Mouse (Mus musculus): ENCODE measurements around the gene Ctr9.

Ctr9 gene

DNA sequence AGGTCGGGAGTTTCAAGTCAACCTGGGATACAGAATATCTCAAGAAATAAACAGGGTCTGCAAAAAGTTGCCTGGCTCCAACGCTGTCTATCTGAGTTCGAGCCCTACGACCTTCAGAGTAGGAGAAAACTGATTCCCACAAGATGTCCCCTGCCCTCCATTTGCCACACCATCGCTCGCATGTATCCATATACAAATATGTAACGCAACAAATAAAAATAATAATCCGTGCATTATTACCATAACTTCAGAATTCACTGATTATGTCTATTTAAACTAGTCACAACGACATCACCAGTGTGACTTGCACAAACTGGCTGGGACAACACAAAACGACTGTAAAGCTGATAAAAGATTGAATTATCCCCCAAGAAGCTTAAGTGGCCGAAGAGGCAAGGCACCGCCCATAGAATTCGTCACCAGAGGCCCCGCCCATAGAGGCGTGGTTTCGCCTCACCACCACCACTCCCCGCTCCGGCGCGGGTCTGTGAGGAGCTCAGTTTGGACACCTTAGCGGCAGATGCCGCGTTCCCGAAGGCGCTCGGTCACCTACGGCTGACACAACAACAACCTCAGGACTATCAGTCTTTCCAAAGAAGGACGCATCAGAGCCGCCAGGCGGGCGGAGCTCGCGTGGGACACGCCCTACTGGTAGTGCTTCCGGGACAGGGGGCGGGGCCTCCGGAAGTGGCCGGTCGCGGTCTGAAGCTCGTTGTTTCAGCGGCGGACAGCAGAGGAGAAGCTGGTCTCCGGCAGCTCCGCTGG, at the start of gene Ctr9:
TSS of gene Ctr9 (plus strand) at position 671 of the 765 bp plus-strand sequence.
- peak; percentile 75 to 93 for DNase-seq (ENCODE audit: low read depth in 1 of 2, low spot score in 2 of 2)

DNA sequence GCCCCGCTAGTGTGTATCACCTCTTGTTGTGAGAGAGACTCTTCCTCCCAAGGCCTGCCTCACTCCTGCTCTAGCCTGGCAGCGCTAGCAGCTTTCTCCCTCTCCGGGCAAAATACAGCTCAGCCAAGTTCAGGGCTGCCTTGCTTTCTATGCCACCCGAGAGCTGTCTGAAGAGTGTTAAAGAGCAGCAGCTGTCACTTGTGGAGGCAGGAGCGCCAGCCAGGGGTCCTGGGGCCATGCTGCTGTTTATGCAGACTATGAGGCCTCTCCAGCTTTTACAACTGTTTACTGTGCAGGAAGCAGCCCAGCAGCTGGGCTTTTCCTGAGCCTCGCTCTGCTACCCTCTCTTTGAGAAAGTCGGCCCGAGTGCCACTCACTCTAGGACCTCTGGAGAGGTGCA, 47.7 kb upstream of the Ctr9 start:
- DNase-seq (ENCODE audit: low read depth in 1 of 2, low spot score in 2 of 2), result no peak

DNA sequence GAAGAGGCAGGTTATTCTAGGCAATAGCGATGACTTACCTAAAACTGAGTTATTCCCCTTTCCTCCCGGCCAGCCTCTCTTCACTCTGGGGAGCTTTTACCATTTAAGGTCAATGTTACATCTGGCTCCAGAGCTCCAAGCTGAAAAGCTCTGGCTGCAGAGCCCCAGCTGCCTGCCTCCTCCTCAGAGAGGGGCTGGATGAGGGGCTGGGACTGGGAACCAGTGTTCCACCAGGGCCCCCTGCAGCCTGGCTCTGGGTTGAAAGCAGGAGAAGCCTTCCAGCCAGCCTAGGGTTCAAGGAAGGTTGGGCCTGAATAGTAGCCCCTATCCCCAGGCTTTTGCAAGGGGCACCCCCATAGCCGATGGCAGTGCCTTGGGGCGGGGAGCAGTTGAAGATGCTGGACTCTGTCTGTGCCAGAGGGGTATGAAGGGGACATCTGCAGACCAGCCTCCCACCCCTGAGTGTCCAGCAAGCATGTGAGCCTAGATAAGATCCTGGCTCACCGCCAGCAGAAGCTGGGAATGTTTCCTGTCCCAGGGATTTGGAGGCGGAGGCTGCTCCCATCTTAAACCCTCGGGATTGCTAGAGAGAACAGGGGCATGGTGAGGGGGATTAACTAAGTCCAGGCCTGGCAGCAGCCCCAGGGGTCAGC, 46.6 kb upstream of the Ctr9 start, which contains the start of gene Mrvi1:
TSS of gene Mrvi1 (minus strand) at position 409 of the 653 bp plus-strand sequence.
- DNase-seq (ENCODE audit: low read depth in 1 of 2, low spot score in 2 of 2), result no peak

DNA sequence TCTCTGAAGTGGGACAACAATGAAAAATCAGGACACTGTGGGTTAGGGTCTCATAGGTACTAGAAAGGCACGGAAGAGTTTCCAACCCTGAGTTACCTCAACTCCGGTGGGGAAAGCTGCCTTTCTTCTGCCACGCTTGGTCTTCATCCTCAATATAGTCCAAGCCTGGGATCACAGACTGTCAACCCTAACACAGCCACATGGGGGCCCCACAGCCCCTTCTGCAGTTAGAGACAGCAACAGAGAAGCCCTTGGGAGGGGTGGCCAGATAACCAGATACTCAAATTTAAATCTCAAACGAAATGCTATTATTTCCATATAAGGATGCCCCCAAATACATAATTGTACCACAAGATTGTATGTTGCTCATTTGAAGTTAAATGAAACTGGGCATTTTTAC, 46.0 kb upstream of the Ctr9 start:
- no peak for DNase-seq (ENCODE audit: low read depth in 1 of 2, low spot score in 2 of 2)

DNA sequence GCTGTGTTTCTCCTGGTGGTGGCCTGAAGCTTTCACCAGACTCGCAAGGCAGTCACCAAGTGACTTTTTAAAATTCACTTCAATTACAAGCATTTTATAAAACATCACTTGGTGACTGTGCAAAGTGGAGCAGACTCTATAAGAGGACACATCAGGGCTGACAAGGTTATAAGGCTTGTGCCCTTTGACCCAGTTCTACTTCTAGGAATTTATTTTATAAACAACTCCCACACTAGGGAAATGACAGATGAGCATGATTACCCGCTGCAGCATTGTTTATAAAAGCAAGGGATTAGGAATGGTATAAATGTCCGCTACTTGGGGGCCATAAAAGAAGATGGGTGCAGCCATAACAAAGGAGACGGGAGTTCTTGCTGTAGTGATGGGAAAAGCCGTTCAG, 45.1 kb upstream of the Ctr9 start:
- DNase-seq (ENCODE audit: low read depth in 1 of 2, low spot score in 2 of 2), result no peak

DNA sequence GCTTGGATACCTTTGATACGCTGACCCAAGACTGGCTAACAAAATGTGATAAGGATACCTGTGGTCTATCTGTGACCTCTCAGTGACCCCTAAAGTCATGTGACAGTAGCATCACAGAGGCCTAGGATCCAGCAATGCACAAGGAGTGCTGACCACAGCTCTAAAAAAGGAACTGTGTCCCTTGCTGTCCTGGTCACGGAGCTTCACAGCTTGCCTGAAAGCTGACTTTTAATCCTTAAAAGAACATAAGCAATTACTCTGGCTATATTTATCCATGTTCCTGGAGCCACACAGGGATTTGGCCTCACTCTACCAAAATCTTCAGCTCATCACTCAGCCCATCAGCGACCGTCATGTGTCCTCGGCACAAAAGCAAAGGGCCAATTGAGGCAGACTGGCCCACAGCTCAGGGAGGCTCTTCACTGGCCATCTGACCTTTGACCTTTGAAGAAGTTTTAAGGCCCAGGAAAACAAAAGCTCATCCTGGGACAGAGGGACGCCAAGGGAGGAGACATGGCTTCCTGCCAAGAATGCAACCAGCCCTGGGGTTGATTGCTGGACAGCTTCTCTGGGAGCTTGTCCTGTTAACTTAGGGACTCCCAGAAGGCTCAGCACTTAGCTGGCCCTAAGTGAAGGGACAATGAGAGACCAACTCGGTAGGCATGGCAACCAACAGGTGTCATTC, 43.0 kb upstream of the Ctr9 start:
- DNase-seq (ENCODE audit: low read depth in 1 of 2, low spot score in 2 of 2), result no peak

DNA sequence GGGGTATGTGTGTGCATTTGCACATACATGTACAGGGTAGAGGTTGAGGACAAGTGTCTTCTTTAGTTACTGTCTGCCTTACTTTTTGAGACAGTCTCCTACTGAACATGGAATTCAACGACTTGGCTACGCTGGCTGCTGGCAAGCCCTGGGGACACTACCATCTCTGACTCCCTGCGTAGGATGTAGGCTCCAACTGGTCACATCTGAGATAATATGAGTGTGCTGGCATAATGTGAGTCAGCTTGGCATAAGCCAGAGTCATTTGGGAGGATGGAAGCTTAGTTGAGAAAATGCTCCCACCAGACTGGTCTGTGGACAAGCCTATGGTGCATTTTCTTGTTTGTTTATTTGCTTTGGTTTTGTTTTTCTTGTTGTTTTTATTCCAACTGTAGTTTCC, 40.7 kb upstream of the Ctr9 start:
- DNase-seq (ENCODE audit: low read depth in 1 of 2, low spot score in 2 of 2), result no peak

DNA sequence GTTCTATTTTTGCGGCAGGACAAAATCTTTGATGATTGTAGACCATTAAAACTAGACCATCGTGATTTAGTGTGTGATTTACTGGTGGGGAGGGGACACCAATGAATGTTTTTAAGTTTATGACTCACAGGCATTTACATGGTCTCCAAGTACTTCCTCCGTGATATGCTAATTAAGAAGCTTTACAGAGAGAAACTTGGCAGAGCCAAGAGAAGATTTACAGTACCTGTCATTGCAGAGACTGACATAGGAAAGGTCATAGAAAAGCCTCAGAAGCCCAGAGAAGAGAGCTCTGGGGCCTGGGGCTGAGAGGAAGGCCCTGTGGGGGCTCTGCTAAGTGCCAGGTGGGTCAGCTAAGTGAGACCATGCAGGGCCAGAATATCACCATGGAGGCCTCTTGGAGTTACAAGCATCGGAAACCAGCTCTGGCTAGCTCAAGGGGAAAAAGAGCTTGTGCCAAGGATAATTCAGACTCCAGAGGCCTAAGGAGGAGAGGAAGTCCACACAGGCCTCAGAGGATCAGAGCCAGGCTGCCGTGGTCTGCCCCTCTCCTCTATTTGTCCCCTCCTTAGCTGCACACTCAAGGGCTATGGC, 39.4 kb upstream of the Ctr9 start:
- DNase-seq (ENCODE audit: low read depth in 1 of 2, low spot score in 2 of 2), result no peak

DNA sequence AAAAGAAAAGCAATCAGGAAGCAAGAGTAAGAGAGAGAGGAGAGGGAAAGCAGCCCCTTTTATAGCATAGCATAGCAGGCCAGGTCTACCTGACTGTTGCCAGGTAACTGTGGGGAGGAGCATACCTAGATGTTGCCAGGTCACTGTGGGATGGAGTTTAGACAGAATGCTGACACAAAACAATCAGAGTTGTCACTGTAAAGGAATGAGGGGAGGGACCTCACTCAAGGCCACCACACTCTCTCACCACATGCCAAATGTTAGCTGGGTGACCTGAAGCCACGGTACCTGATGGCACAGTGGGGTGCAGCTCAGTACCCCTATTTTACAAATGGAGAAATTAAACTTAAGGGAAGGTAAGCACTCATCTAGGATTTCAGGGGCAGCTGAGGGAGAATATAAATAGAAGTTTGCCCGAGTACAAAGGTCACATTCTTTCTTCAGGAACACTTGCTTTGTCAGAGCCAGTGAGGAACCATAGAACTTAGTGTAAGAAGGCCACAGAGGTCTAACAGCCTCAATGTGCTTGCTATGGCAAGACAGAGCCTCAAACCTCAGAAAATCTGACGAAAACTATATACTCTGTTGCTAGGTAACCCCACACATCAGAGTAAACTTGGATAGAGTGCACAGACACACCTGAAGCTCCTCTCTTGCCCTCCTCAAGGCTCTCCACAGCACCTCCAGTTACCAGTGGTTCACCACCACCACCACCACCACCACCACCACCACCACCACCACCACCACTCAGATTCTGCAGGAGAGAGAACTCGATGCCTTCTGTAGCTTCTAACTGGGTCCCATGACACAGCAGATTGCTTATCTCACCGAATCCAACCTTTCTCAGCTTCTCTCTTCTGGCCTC, 38.2 kb upstream of the Ctr9 start:
- DNase-seq (ENCODE audit: low read depth in 1 of 2, low spot score in 2 of 2), result no peak

DNA sequence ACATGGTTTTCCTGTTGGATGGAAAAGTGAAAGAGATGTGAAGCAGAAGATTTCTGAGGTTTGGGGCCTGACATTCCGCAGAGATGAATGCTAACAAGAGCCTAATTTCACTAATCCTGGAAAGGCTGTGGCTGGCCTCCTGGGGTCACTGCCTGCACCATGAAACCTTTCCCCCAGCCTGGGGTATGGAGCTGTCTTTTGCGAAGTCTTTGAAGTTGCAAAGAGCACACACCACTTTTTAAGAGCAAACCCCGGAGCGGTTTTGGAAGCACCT, 37.6 kb upstream of the Ctr9 start:
- no peak for DNase-seq (ENCODE audit: low read depth in 1 of 2, low spot score in 2 of 2)

DNA sequence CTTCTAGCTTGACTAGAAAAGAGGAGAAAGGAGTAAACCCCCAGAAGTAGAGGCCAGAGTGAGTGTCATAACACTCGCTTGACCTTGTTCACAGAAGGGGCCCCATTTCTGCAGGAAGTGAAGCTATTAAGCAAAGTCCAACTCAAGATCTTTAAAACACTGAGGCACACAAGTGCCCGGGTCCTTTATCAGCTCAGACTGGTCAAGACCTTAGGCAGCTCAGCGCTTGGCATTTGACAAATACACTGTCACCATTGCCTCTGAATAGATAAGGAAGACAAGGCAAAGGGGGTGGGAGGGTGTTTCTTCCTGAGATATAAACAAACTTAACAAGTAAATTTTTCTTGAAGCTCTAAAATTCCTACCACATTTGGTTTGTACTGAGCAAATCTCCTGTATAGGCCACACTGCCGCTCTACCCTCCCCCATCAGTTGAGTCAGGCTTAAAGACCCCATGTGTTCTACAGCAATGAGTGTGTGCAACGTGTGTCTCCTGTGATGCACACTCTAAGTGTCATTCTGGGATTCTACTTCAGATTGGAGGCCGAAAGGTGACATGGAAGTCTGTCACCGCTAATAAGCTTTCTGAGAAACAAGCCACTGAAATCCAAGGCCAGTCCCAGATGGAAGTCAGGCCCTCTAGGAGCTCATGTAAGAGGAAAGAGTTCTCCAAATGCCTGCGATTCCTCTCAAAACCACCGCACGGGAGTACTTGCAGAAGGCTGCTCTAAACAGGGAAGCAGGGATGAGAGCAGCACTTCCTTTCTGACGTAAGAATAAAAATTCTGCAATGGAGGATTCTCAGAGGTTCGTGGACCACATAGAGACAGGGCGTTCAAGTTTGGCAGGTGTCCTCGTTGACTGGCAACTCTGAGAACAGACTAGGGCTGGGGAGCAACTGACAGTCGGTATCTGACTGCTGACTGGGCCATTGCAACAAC, 29.6 kb upstream of the Ctr9 start:
- DNase-seq (ENCODE audit: low read depth in 1 of 2, low spot score in 2 of 2), result no peak

DNA sequence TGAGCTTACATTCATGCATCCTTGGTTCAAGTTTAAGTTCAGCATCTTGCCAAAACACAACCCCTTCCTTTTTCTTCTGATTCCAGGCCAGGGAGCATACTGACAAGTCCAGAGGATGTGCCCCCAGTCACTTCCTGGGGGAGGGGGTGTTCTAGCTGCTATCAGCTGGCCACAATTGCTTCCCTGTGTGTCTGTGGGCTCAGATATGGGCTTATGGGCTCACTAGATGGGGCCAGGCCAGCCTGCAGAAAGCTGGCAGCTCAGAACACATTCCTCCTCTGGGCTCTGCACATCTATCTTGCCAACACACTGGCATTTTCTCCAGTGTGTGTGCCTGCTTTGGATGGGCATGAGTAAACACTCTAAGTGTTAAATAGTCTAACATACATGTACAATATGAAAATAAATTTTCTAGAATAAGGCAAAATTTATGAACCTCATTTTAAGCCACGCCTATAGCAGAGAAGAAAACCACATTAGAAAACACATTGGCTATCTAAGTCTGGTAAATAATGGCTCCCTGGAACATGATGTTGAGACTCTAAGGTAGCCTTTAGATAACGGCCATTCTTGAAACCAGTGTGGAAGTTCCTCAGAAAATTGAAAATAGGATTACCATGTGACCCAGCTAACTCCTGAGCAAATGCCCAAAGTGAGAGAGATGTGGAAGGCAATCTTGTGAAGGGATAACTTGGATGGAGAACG, 24.5 kb upstream of the Ctr9 start:
- no peak for DNase-seq (ENCODE audit: low read depth in 1 of 2, low spot score in 2 of 2)

DNA sequence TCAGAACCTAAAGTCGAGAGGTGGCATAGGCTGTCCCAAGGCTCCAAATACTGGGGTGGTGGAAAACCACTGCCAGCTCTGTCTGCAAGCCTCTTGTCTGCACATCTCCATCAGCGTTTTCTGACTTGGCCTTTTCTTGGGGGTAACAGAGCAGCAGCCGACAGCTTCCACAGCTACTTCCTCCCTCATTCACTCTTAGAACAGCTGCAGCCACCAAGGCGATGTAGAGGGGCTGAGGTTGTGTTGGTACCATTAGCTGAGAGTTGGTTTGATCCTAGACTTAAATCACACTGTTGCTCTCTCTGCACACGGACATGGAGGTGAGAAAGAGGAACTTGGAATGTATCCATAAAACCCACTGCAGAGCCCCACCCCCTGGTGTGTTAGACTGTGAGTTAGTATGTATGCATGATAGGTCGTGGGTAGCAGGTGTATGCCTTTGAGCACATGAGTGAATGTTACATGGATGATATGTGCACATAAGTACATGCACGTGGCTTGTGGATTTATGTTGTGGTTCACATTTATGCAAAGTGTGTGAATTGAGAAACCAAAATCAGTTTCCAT, 14.6 kb upstream of the Ctr9 start:
- DNase-seq (ENCODE audit: low read depth in 1 of 2, low spot score in 2 of 2), result peak in 1 of 2 experiments; percentile 13

DNA sequence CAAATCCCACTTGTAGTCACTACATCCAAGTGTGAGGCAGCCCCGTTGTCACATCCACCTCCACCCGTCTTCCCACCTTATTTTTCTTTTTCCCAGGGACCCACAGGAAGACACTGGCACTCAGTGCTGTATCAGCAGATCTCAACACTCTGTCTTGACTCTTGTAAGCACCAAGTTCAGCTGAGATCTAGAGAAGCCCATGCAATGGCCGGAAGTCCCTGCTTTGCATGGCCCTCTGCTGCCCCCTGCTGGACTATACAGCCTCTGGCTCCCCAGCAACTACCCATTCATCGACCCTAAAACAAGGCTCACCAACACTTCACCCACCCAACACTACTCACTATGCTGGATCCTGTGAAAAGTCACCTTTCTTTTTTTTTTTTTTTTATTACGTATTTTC, 13.9 kb upstream of the Ctr9 start:
- peak; percentile 57 to 75 for DNase-seq (ENCODE audit: low read depth in 1 of 2, low spot score in 2 of 2)

DNA sequence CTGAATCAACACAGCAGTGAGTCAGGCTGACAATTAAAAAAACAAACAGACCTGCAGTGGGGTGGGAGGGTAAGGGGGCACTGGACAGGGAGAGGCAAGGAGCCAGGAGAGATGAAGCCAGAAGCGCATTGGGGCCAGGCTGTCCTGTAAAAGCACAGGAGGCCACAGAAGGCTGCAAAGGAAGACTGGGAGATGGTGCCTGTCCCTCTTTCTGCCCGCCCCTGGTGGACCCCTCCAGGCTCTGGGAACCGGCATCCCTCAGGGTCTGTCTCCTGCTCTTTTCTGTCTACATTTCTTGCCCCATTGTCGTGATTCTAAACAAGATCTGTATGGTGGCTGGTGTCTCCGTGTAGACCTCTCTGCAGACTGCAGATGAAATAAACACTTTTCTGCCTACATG, 13.0 kb upstream of the Ctr9 start:
- DNase-seq (ENCODE audit: low read depth in 1 of 2, low spot score in 2 of 2), result no peak

DNA sequence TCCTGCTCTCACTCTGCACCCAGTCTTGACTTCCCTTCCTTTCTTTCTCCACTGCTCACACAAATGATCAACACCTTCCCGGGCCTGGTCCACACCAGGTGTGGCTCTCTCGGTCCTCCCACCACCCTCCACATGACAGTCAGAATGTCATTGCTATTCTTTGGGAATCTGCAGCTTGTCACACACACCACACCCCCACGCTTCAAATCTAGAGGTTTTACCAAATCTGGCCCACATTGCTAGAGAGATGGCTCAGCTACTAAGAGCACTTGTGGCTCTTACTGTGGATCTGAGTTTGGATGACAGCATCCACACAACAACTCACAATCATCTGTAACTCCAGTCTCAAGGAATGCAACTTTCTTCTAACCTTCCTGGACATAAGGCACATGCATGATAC, 11.8 kb upstream of the Ctr9 start:
- no peak for DNase-seq (ENCODE audit: low read depth in 1 of 2, low spot score in 2 of 2)

DNA sequence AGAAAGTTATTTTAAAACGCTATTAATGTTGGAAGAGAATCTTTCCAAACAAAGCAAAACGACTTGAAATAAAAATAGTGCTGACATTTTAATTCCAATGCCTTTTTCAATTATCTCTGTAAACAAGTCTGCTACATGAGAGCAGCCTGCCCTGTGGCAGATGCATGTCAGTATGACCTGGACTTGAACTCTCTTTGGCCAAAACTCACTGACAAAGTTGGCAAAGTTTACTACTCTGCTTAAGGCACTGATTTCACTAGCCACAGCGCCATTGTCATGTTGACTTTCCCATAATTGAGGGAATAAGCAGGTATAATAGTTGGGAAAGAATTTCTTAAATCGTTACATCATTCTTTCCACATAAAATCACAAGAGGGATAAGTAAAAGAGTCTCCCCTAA, 7.9 kb upstream of the Ctr9 start:
- DNase-seq (ENCODE audit: low read depth in 1 of 2, low spot score in 2 of 2), result no peak

DNA sequence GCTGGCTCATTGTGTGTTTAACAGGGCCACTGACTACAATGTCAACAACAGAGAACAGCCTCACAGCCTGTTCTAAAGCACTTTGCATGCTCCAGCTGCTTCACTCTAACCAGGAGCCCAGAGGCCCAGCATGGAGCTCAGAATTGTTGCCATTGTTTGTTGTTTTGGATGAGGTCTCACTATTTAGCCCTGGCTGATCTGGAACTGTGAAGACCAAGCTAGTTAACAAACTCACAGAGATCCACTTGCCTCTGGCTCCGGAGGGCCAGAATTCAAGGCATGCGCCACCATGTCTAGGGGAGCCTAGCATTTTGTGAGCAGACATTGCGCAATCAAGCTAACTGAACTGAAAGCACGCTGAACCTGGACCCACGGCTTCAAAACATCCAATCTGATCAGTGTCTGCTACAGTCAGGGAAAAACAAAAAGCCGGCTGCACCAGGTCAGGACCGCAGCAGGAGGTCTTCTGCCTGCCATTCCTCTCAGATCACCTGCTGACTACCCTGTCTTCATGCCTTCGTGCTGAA, 4.6 kb upstream of the Ctr9 start:
- DNase-seq (ENCODE audit: low read depth in 1 of 2, low spot score in 2 of 2), result no peak

DNA sequence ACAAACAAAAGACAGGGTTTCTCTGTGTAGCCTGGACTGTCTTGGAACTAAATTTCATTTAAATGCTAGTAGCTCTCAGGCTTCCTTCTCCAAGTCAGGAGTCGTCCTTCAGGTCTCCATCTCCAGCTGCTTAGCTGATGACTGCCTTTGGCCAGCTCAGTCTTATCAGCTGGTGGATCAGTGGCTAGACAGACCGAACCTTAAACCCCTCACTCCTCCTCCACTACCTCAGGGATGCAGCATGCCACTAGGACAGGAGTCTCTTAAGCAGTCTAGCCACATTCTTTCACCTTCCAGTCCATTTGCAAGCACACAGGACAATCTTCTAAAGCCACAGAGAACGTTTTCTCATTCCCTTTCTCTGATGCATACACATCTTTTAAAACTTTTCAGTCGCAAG, 3.8 kb upstream of the Ctr9 start:
- no peak for DNase-seq (ENCODE audit: low read depth in 1 of 2, low spot score in 2 of 2)

Measured in monocyte, adult 2 months (primary cell).